In the genomic region with DNA sequence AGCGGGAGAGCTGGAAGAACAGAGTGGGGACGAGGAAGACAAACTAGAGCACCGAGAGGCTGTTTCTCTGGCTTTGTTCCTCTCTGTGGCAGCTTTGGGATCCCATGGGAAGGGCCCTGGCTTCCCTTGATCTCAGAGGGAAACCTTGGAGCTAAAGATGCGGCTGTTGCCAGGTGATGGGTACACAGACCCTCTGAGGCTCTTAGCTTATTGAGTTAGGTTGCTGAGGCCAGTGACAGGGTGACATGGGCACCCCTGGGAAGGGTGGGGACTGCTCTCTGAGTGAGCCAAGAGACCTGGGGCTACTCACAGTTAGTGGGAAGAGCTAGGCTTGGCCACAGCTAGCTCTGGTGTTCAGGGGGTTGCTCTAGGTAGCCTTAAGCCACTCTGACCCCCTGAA, we compare ENCODE assay signal across 27 mouse cellular contexts. TPM values are rescaled to one million over a fixed set of nuclear protein-coding genes. Genes with fewer than 3 reads are reported as not detected.
DNase-seq lines count a peak whose midpoint lies in the region; ATAC-seq lines count a peak whose summit lies in the region.
"Had no signal": no experiment of that assay in that cellular context is flagged by ENCODE, and none has a peak within 500 bp of the region (broad histone marks: within the 10 kb centered on the region; RNA-seq: fewer than 3 reads in every experiment).

No protein-coding gene starts in this region.

- no peaks in the 10 kb centered on the region for H3K9me3 ChIP-seq in forebrain, embryonic 10.5 days
- H3K9me3 ChIP-seq in forebrain, embryonic 15.5 days = no peaks in the 10 kb centered on the region
- H3K9me3 ChIP-seq: embryonic facial prominence, embryonic 12.5 days; forebrain, embryonic 12.5 days; G1E had no signal

- DNase-seq in adrenal gland, postnatal 10 days = peak; percentile 31
- DNase-seq in adrenal gland, postnatal 36 days = no peak
- DNase-seq in forebrain, embryonic 10.5 days (ENCODE audit: extremely low spot score, low spot score) = no peak
- peak; percentile 14 for DNase-seq in thymus, postnatal 4 days
- no peak for DNase-seq in thymus, postnatal 14 days
- no peak for DNase-seq in liver
- DNase-seq: adrenal gland, adult 8-10 months; adrenal gland, postnatal 25 days; B cell, adult 2 months; cerebellum, adult 11-12 months; cerebellum, adult 2 months; cerebellum, adult 9-10 months; cerebellum, postnatal 14 days; cerebellum, postnatal 36 days; embryo, embryonic 11 days; forebrain, postnatal 0 days had no signal

- H3K27ac ChIP-seq in forebrain, embryonic 10.5 days = 0 out of 2 replicates have a peak overlapping the region, but pooled peaks have one; percentile 12
- no peak overlapping the region for H3K27ac ChIP-seq in forebrain, embryonic 15.5 days (replicated peaks)
- H3K27ac ChIP-seq: embryonic facial prominence, embryonic 12.5 days; forebrain, embryonic 12.5 days had no signal

- 78% methylated on average over 4 of the region's 4 CpGs for WGBS in forebrain, embryonic 10.5 days
- 81% methylated on average over 4 of the region's 4 CpGs for whole genome bisulfite sequencing in forebrain, embryonic 15.5 days

- peaks cover 5% of the 10 kb centered on the region; the same call in 1 of the 2 replicates for H3K4me1 ChIP-seq in forebrain, embryonic 10.5 days
- H3K4me1 ChIP-seq in forebrain, embryonic 15.5 days = no peaks in the 10 kb centered on the region
- H3K4me1 ChIP-seq: embryonic facial prominence, embryonic 12.5 days; forebrain, embryonic 12.5 days had no signal

- no peak overlapping the region for H3K4me3 ChIP-seq in forebrain, embryonic 10.5 days
- no peak overlapping the region for H3K4me3 ChIP-seq in forebrain, embryonic 15.5 days
- H3K4me3 ChIP-seq: embryonic facial prominence, embryonic 12.5 days; forebrain, embryonic 12.5 days had no signal

- no peak overlapping the region for H3K9ac ChIP-seq in forebrain, embryonic 15.5 days (replicated peaks)
- H3K9ac ChIP-seq: embryonic facial prominence, embryonic 12.5 days; forebrain, embryonic 12.5 days; forebrain, postnatal 0 days had no signal

- H3K27me3 ChIP-seq in forebrain, embryonic 10.5 days (ENCODE audit: poor library complexity, severe bottlenecking) = no peaks in the 10 kb centered on the region
- H3K27me3 ChIP-seq in forebrain, embryonic 15.5 days = no peaks in the 10 kb centered on the region
- H3K27me3 ChIP-seq: embryonic facial prominence, embryonic 12.5 days had no signal

- no peak overlapping the region for H3K4me2 ChIP-seq in forebrain, embryonic 15.5 days (replicated peaks)
- H3K4me2 ChIP-seq: embryonic facial prominence, embryonic 12.5 days; forebrain, embryonic 12.5 days had no signal

- no peaks in the 10 kb centered on the region for H3K36me3 ChIP-seq in forebrain, embryonic 10.5 days (replicated peaks)
- H3K36me3 ChIP-seq in forebrain, embryonic 15.5 days = no peaks in the 10 kb centered on the region
- H3K36me3 ChIP-seq: embryonic facial prominence, embryonic 12.5 days; forebrain, embryonic 12.5 days; G1E had no signal

- no peak for ATAC-seq in forebrain, embryonic 15.5 days (replicated peaks)
- ATAC-seq: activated CD4-positive, CD25-positive, alpha-beta regulatory T cell, adult 4 months; CD4-positive, CD25-positive, alpha-beta regulatory T cell, adult 4 months; forebrain, embryonic 14.5 days; forebrain, postnatal 0 days; Patski had no signal

RNA-seq across cellular contexts. Expression of gene Tmprss4, which starts 8.4 kb away (rescaled TPM):
- total RNA-seq in adrenal gland, postnatal 10 days (2021) = not detected
- not detected for total RNA-seq in adrenal gland, postnatal 36 days (2021)
- 0.19 TPM in 1 of 2 replicates, not detected in the other for polyA plus RNA-seq in forebrain, embryonic 10.5 days (2016; fragmentation: Nextera tagmentation; extraction: Ambion mirVana)
- polyA plus RNA-seq in forebrain, embryonic 15.5 days (2015; fragmentation: Nextera tagmentation; extraction: Ambion mirVana) = not detected in 2 replicates
- total RNA-seq: adrenal gland, adult 18-20 months; adrenal gland, adult 8-10 months; adrenal gland, postnatal 25 days; CH12.LX; common myeloid progenitor, adult 5-6 weeks; forebrain, postnatal 0 days had no signal
- polyA plus RNA-seq: activated CD4-positive, CD25-positive, alpha-beta regulatory T cell, adult 4 months; CD4-positive, CD25-positive, alpha-beta regulatory T cell, adult 4 months; forebrain, embryonic 14.5 days; forebrain, postnatal 0 days; G1E; Patski had no signal

RNA-seq across cellular contexts. Expression of gene BC049352, which starts 13.7 kb away (rescaled TPM):
- total RNA-seq in adrenal gland, postnatal 10 days (2021) = not detected
- under 1 TPM in 1 of 2 experiments, not detected in 1; 0.36 TPM for total RNA-seq in adrenal gland, postnatal 36 days (2021)
- not detected in 2 replicates for polyA plus RNA-seq in forebrain, embryonic 10.5 days (2016; fragmentation: Nextera tagmentation; extraction: Ambion mirVana)
- 0.10 TPM in 1 of 2 replicates, not detected in the other for polyA plus RNA-seq in forebrain, embryonic 15.5 days (2015; fragmentation: Nextera tagmentation; extraction: Ambion mirVana)
- total RNA-seq: adrenal gland, postnatal 25 days; CH12.LX; common myeloid progenitor, adult 5-6 weeks had no signal
- polyA plus RNA-seq: forebrain, embryonic 14.5 days; G1E; Patski had no signal

RNA-seq across cellular contexts. Expression of gene Scn4b, which starts 57.3 kb away (rescaled TPM):
- total RNA-seq in adrenal gland, postnatal 10 days (2021) = 10 to 100 TPM in 1 of 2 experiments, 1 to 10 TPM in 1; 3.3 to 14.2 TPM
- under 1 TPM; 0.60 to 0.66 TPM for total RNA-seq in adrenal gland, postnatal 36 days (2021)
- 0.25 and 0.41 TPM in 2 replicates for polyA plus RNA-seq in forebrain, embryonic 10.5 days (2016; fragmentation: Nextera tagmentation; extraction: Ambion mirVana)
- 0.10 and 0.34 TPM in 2 replicates for polyA plus RNA-seq in forebrain, embryonic 15.5 days (2015; fragmentation: Nextera tagmentation; extraction: Ambion mirVana)
- total RNA-seq: common myeloid progenitor, adult 5-6 weeks had no signal
- polyA plus RNA-seq: activated CD4-positive, CD25-positive, alpha-beta regulatory T cell, adult 4 months; G1E; Patski had no signal

Comparison
In these comparisons a context has a peak if more than half of its experiments do, and no peak if none do; other contexts are left out.
1. DNase-seq: peak in adrenal gland, postnatal 10 days (single experiment) and thymus, postnatal 4 days (single experiment); none in adrenal gland, postnatal 36 days (0 of 2), forebrain, embryonic 10.5 days (single experiment), thymus, postnatal 14 days (single experiment) and liver (single experiment).